1 mouse cellular context compared by ENCODE assay signal in the genomic region with DNA sequence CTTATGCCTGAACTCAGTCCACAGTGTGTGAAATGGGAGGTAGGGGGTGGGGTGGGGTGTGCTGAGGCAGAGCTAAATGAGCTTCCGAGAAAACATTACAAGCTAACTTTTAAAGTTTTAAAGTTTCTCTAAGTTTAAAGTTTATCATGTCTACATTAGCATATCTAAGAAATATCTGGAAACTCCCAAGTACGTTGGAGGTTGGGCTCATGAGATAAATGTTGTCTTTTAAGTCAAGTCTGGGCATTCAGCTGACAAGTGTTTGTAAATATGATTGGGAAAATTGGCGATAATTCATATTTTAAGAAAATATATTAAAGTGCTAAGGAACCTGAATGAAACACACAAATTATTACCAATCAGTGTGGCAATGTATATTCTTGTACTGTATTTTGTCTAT.
A peak's percentile ranks its signal among the peaks of the same experiment; 100 is the strongest.
TF ChIP-seq lines count a peak whose summit lies in the region.

No protein-coding gene starts in this region.

TF ChIP-seq in MEL, 35 proteins besides CTCF, POLR2A, EP300 and RAD21 (continued from another document):
- TF ChIP-seq USF1 (IDR thresholded peaks at IDR 0.05; ENCODE audit: low read depth, low read length): no peak
- no peak for TF ChIP-seq ZNF384 (IDR thresholded peaks at IDR 0.05; ENCODE audit: low read depth, low read length)
- TF ChIP-seq CHD1 (IDR thresholded peaks at IDR 0.05; ENCODE audit: low read depth, low read length): no peak
- no peak for TF ChIP-seq MAX (IDR thresholded peaks at IDR 0.05; ENCODE audit: low read length)
- no peak for TF ChIP-seq BHLHE40 (IDR thresholded peaks at IDR 0.05; ENCODE audit: borderline replicate concordance, low read depth, low read length)
- TF ChIP-seq NELFE (IDR thresholded peaks at IDR 0.05; ENCODE audit: low read depth, low read length): no peak
- no peak for TF ChIP-seq POLR2AphosphoS5 (IDR thresholded peaks at IDR 0.05; ENCODE audit: borderline replicate concordance, low read depth, low read length)
- TF ChIP-seq NRF1 (IDR thresholded peaks at IDR 0.05; ENCODE audit: insufficient read depth, low read depth, low read length, poor library complexity, severe bottlenecking): no peak
- TF ChIP-seq SMC3 (IDR thresholded peaks at IDR 0.05; ENCODE audit: low read depth, low read length): no peak
- TF ChIP-seq ZMIZ1 (IDR thresholded peaks at IDR 0.05; ENCODE audit: low read depth, low read length): no peak
- TF ChIP-seq GATA1 (IDR thresholded peaks at IDR 0.05; ENCODE audit: low read depth, low read length): peak; percentile 42; the same call in 1 of the 2 replicates
- no peak for TF ChIP-seq MEF2A (IDR thresholded peaks at IDR 0.05; ENCODE audit: extremely low read depth, insufficient replicate concordance, low read depth, low read length, poor library complexity, severe bottlenecking)
- TF ChIP-seq ZC3H11A (IDR thresholded peaks at IDR 0.05; ENCODE audit: low read depth, low read length): no peak
- no peak for TF ChIP-seq CHD2 (IDR thresholded peaks at IDR 0.05; ENCODE audit: low read length)
- no peak for TF ChIP-seq TBP (IDR thresholded peaks at IDR 0.05; ENCODE audit: low read depth, low read length)
- TF ChIP-seq MYB (IDR thresholded peaks at IDR 0.05; ENCODE audit: low read depth, low read length): 0 out of 2 replicates have a peak, but pooled peaks have one; percentile 28
- peak; percentile 55 for TF ChIP-seq ETS1 (IDR thresholded peaks at IDR 0.05; ENCODE audit: low read depth, low read length)
TF ChIP-seq in MEL: peak in this region for 7.
